In the genomic region with DNA sequence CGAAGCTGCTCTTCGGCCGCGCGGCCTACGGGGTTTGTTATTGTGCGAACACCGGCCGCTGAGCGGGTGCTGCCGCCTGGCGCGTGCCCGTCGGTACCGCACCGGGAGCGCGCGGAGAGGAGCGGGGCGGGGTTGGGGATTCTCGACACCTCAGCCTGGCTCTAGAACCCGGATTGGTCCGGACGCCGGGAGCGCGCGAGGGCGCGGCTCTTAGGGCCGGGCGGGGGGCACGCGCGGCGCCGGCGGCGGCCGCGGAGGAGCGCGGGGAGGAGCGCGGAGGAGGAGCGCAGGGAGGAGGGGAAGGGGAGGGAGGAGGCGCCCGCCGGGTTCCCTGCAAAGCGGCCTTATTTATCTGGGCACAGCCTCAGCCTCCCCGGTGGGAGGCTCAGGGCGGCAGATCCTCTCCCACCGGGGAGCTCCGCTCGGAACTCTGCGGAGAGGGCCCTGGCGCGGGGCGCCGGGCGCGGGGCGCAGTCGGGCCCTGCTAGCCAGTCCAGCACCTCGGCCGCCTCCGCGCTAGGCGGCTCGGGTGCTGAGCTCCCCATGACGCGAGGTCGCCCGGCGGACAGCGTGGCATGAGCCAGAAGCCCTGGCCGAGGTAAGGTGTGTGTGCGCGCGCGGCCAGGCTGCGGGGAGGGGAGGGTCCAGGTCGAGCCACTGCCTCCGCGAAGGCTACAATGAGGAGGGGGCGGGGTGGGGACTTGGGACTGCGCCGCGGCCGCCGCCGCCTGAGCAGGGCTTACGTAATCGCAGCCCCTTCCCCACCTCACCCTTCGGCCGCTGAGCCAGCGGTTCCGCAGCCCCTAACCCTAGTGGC, we compare ENCODE assay signal across 8 mouse cellular contexts. TPM values are rescaled to one million over a fixed set of nuclear protein-coding genes. Genes with fewer than 3 reads are reported as not detected.
A peak's percentile ranks its signal among the peaks of the same experiment; 100 is the strongest.
DNase-seq lines count a peak whose midpoint lies in the region; ATAC-seq and TF ChIP-seq lines count a peak whose summit lies in the region.

A gene (plus strand): TSS at position 297 of the 817 bp plus-strand sequence.

- H3K27me3 ChIP-seq in C2C12 (ENCODE audit: control insufficient read depth, insufficient read depth, insufficient read length), result no peaks in the 10 kb centered on the region
- H3K27me3 ChIP-seq in embryonic facial prominence, embryonic 15.5 days, result peaks cover 52% of the 10 kb centered on the region
- H3K27me3 ChIP-seq in heart, postnatal 0 days (ENCODE audit: control insufficient read depth, insufficient read depth, low read length), result peaks cover 59% of the 10 kb centered on the region
- H3K27me3 ChIP-seq in liver, embryonic 14.5 days (ENCODE audit: control insufficient read depth, insufficient read depth, low read length), result peaks cover 43% of the 10 kb centered on the region
- H3K27me3 ChIP-seq in neural tube, embryonic 15.5 days (replicated peaks), result no peaks in the 10 kb centered on the region

- no peak for TF ChIP-seq CTCF in C2C12 (IDR thresholded peaks at IDR 0.05; ENCODE audit: control insufficient read depth, insufficient read depth, insufficient read length)
- TF ChIP-seq CTCF in heart, postnatal 0 days (IDR thresholded peaks at IDR 0.05; ENCODE audit: low read depth), result 0 out of 2 replicates have a peak, but pooled peaks have one; percentile 7
- TF ChIP-seq CTCF in liver, embryonic 14.5 days (IDR thresholded peaks at IDR 0.05; ENCODE audit: low read depth), result peak; percentile 18; the same call in 1 of the 2 replicates

- H3K79me3 ChIP-seq in C2C12 (ENCODE audit: low read depth), result no peaks in the 10 kb centered on the region

- DNase-seq in adrenal gland, postnatal 25 days, result peak; percentile 91
- DNase-seq in heart, postnatal 0 days (ENCODE audit: low spot score), result no peak
- peak; percentile 78 to 80 for DNase-seq in kidney, postnatal 36 days
- DNase-seq in liver, embryonic 14.5 days (ENCODE audit: low read depth in 3 of 3, low spot score in 3 of 3), result no peak
- DNase-seq in spleen, adult 12 weeks (ENCODE audit: low spot score), result no peak

- H3K79me2 ChIP-seq in C2C12 (ENCODE audit: control insufficient read depth, insufficient read depth), result no peaks in the 10 kb centered on the region

- H3K4me3 ChIP-seq in C2C12 (ENCODE audit: insufficient read depth, poor library complexity, severe bottlenecking), result peak within 1 kb of the TSS; percentile 43
- H3K4me3 ChIP-seq in embryonic facial prominence, embryonic 15.5 days (replicated peaks), result peak within 1 kb of the TSS; percentile 71
- peak within 1 kb of the TSS; percentile 57 for H3K4me3 ChIP-seq in heart, postnatal 0 days (ENCODE audit: low read depth, low read length)
- peak within 1 kb of the TSS; percentile 28 to 53 for H3K4me3 ChIP-seq in liver, embryonic 14.5 days (ENCODE audit: insufficient read depth in 1 of 2, low read depth in 2 of 2, low read length in 2 of 2)
- H3K4me3 ChIP-seq in neural tube, embryonic 15.5 days (replicated peaks), result peak within 1 kb of the TSS; percentile 96

- WGBS in embryonic facial prominence, embryonic 15.5 days, result 1% methylated on average over 89 of the region's 100 CpGs
- WGBS in heart, postnatal 0 days, result under 1% methylated on average over 75 of the region's 100 CpGs
- WGBS in liver, embryonic 14.5 days (ENCODE audit: insufficient replicate concordance), result 1% methylated on average over 93 of the region's 100 CpGs
- under 1% methylated on average over 64 of the region's 100 CpGs for WGBS in neural tube, embryonic 15.5 days

- TF ChIP-seq EP300 in heart, postnatal 0 days (IDR thresholded peaks at IDR 0.05; ENCODE audit: low read depth), result no peak
- TF ChIP-seq EP300 in liver, embryonic 14.5 days (IDR thresholded peaks at IDR 0.05; ENCODE audit: low read depth), result no peak

- H3K4me1 ChIP-seq in embryonic facial prominence, embryonic 15.5 days, result peaks cover 24% of the 10 kb centered on the region
- H3K4me1 ChIP-seq in heart, postnatal 0 days (ENCODE audit: control insufficient read depth, insufficient read depth), result peaks cover 6% of the 10 kb centered on the region; the same call in 1 of the 2 replicates
- no peaks in the 10 kb centered on the region for H3K4me1 ChIP-seq in liver, embryonic 14.5 days (replicated peaks; ENCODE audit: control insufficient read depth in 2 of 2, insufficient read depth in 2 of 2, low read length in 1 of 2)
- H3K4me1 ChIP-seq in neural tube, embryonic 15.5 days, result peaks cover 50% of the 10 kb centered on the region

- peak within 1 kb of the TSS; percentile 76 for H3ac ChIP-seq in C2C12 (ENCODE audit: control insufficient read depth, insufficient read length, low read depth)

- H3K9ac ChIP-seq in embryonic facial prominence, embryonic 15.5 days, result peak within 1 kb of the TSS; percentile 48
- peak within 1 kb of the TSS; percentile 32 for H3K9ac ChIP-seq in heart, postnatal 0 days (replicated peaks; ENCODE audit: low read depth, low read length)
- no peak within 1 kb of the TSS for H3K9ac ChIP-seq in liver, embryonic 14.5 days (replicated peaks)
- peak within 1 kb of the TSS; percentile 97 for H3K9ac ChIP-seq in neural tube, embryonic 15.5 days (replicated peaks)

- no peaks in the 10 kb centered on the region for H3K9me3 ChIP-seq in embryonic facial prominence, embryonic 15.5 days (replicated peaks)
- no peaks in the 10 kb centered on the region for H3K9me3 ChIP-seq in heart, postnatal 0 days (replicated peaks; ENCODE audit: control insufficient read depth, low read length)
- no peaks in the 10 kb centered on the region for H3K9me3 ChIP-seq in liver, embryonic 14.5 days (ENCODE audit: control insufficient read depth, low read length)
- no peaks in the 10 kb centered on the region for H3K9me3 ChIP-seq in neural tube, embryonic 15.5 days (replicated peaks)

- ATAC-seq in embryonic facial prominence, embryonic 15.5 days (ENCODE audit: insufficient number of reproducible peaks, low FRiP score, low TSS enrichment, low read depth), result peak; percentile 85
- peak; percentile 52 for ATAC-seq in heart, postnatal 0 days (ENCODE audit: insufficient read depth, low read depth)
- ATAC-seq in liver, embryonic 14.5 days (ENCODE audit: insufficient read depth), result peak; percentile 55; the same call in 1 of the 2 replicates
- peak; percentile 91 for ATAC-seq in neural tube, embryonic 15.5 days (ENCODE audit: low FRiP score)

- H3K27ac ChIP-seq in embryonic facial prominence, embryonic 15.5 days (replicated peaks), result no peak within 1 kb of the TSS
- H3K27ac ChIP-seq in heart, postnatal 0 days (ENCODE audit: low read depth), result no peak within 1 kb of the TSS
- H3K27ac ChIP-seq in liver, embryonic 14.5 days, result no peak within 1 kb of the TSS
- H3K27ac ChIP-seq in neural tube, embryonic 15.5 days (replicated peaks), result peak within 1 kb of the TSS; percentile 98

- no peaks in the 10 kb centered on the region for H3K36me3 ChIP-seq in C2C12 (ENCODE audit: control insufficient read depth, insufficient read depth)
- H3K36me3 ChIP-seq in embryonic facial prominence, embryonic 15.5 days, result no peaks in the 10 kb centered on the region
- H3K36me3 ChIP-seq in heart, postnatal 0 days (replicated peaks; ENCODE audit: control insufficient read depth, insufficient read depth, low read length), result no peaks in the 10 kb centered on the region
- no peaks in the 10 kb centered on the region for H3K36me3 ChIP-seq in liver, embryonic 14.5 days (replicated peaks; ENCODE audit: control insufficient read depth, insufficient read depth, low read depth)
- no peaks in the 10 kb centered on the region for H3K36me3 ChIP-seq in neural tube, embryonic 15.5 days

- peak within 1 kb of the TSS; percentile 97 for H3K4me2 ChIP-seq in embryonic facial prominence, embryonic 15.5 days (replicated peaks)
- peak within 1 kb of the TSS; percentile 89 for H3K4me2 ChIP-seq in heart, postnatal 0 days (ENCODE audit: low read depth, low read length)
- H3K4me2 ChIP-seq in liver, embryonic 14.5 days (ENCODE audit: low read depth), result peak within 1 kb of the TSS; percentile 61
- H3K4me2 ChIP-seq in neural tube, embryonic 15.5 days, result peak within 1 kb of the TSS; percentile 94

TF ChIP-seq in C2C12, 6 proteins besides CTCF, POLR2A, EP300 and RAD21:
- no peak for TF ChIP-seq USF1 (IDR thresholded peaks at IDR 0.05; ENCODE audit: low read depth)

RNA-seq across cellular contexts. Expression of the gene that starts here (rescaled TPM):
- 5.7 TPM for polyA plus RNA-seq in C2C12 (2012; fragmentation: generic; extraction: Trizol)
- 35.5 and 40.7 TPM in 2 replicates for total RNA-seq in adrenal gland, postnatal 25 days (2021)
- polyA plus RNA-seq in embryonic facial prominence, embryonic 15.5 days (2015; fragmentation: Nextera tagmentation; extraction: Ambion mirVana), result 3.8 and 4.0 TPM in 2 replicates
- total RNA-seq in heart, postnatal 0 days (2014; rRNA removed; ENCODE audit: low replicate concordance), result 2.1 TPM in 1 of 2 replicates, not detected in the other
- 0.25 and 0.48 TPM in 2 replicates for polyA plus RNA-seq in heart, postnatal 0 days (2015; fragmentation: Nextera tagmentation; extraction: Ambion mirVana)
- 0.04 and 0.22 TPM in 2 replicates for polyA plus RNA-seq in liver, embryonic 14.5 days (2012; rRNA removed)
- not detected in 2 replicates for polyA plus RNA-seq in liver, embryonic 14.5 days (2014; fragmentation: Nextera tagmentation; extraction: Ambion mirVana)
- polyA plus RNA-seq in neural tube, embryonic 15.5 days (2015; fragmentation: Nextera tagmentation; extraction: Ambion mirVana), result 31.3 and 40.9 TPM in 2 replicates

Comparison
In these comparisons a context has a peak if more than half of its experiments do, and no peak if none do; other contexts are left out.
1. RNA of the gene that starts here (total RNA-seq): 35.5 to 40.7 TPM in adrenal gland, postnatal 25 days; 2.1 TPM in heart, postnatal 0 days; every median in the first group is over 10 times any median in the second.
2. Peak in ATAC-seq, H3K4me3 ChIP-seq and H3K4me2 ChIP-seq in liver, embryonic 14.5 days; RNA of the gene not detected or under 1 TPM.
3. H3K4me3 ChIP-seq: peak in every context shown above with its lines; median percentile 96 in neural tube, embryonic 15.5 days; 71 in embryonic facial prominence, embryonic 15.5 days; 57 in heart, postnatal 0 days; 43 in C2C12; 40 in liver, embryonic 14.5 days.
4. DNase-seq: peak in adrenal gland, postnatal 25 days (single experiment) and kidney, postnatal 36 days (2 of 2); none in heart, postnatal 0 days (single experiment), liver, embryonic 14.5 days (0 of 3) and spleen, adult 12 weeks (single experiment).
5. Peak in every context shown above with its lines, with median percentiles within 50 percentile points of each other: ATAC-seq and H3K4me2 ChIP-seq.